Mouse (Mus musculus) lung, postnatal 0 days (tissue): ENCODE measurements around the gene Nme1. TPM values are rescaled to one million over a fixed set of nuclear protein-coding genes. Genes with fewer than 3 reads are reported as not detected.
A peak's percentile ranks its signal among the peaks of the same experiment; 100 is the strongest.
"Not testable (repeated sequence)": the region's sequence is repeated elsewhere in the genome, so short reads cannot be mapped to it uniquely, and the experiment has no call there.

Experiments used
- ATAC-seq: fragments of 200-750 bp; cut with Nextera tagmentation; 2 replicates; pipeline ENCODE4 v1.8.0; 2017; ENCODE audit warnings: moderate library complexity
- DNase-seq: peaks from one replicate; pipeline ENCODE4 v3.0.0-alpha.2; 2016; ENCODE audit warnings: low spot score
- H3K27ac ChIP-seq: fragments of 300-500 bp; sonication (generic); 2 replicates; pipeline ENCODE4 v1.5.1; 2014; ENCODE audit warnings: antibody characterized with exemption, mild to moderate bottlenecking, low read length, mixed read lengths
- H3K27me3 ChIP-seq: fragments of 300-500 bp; sonication (generic); replicated peaks from 2 replicates; pipeline ENCODE4 v1.6.1; 2014; ENCODE audit warnings: low read length, mixed read lengths; ENCODE audit not compliant: insufficient read depth
- H3K36me3 ChIP-seq: fragments of 300-500 bp; sonication (generic); 2 replicates; pipeline ENCODE4 v1.6.1; 2014; ENCODE audit warnings: low read length, mixed read lengths; ENCODE audit not compliant: insufficient read depth
- H3K4me1 ChIP-seq: fragments of 300-500 bp; sonication (generic); 2 replicates; pipeline ENCODE4 v1.6.1; 2014; ENCODE audit warnings: antibody characterized with exemption, low read depth, low read length, mixed read lengths; ENCODE audit not compliant: insufficient read depth
- H3K4me2 ChIP-seq: fragments of 300-500 bp; sonication (generic); replicated peaks from 2 replicates; pipeline ENCODE4 v1.6.1; 2014; ENCODE audit warnings: low read depth, mild to moderate bottlenecking, low read length, moderate library complexity, mixed read lengths
- H3K4me3 ChIP-seq: fragments of 300-500 bp; sonication (generic); 2 replicates; pipeline ENCODE4 v1.5.1; 2014; ENCODE audit warnings: low read depth, low read length
- H3K9ac ChIP-seq: fragments of 300-500 bp; sonication (generic); replicated peaks from 2 replicates; pipeline ENCODE4 v1.6.1; 2014; ENCODE audit warnings: low read depth, mild to moderate bottlenecking
- H3K9me3 ChIP-seq: fragments of 300-500 bp; sonication (generic); 2 replicates; pipeline ENCODE4 v1.6.1; 2016; ENCODE audit warnings: low read length, mixed read lengths
- CTCF ChIP-seq: IDR thresholded peaks from 2 replicates; pipeline ENCODE4 v1.5.1; 2016; ENCODE audit warnings: antibody characterized with exemption, mild to moderate bottlenecking
- EP300 ChIP-seq: IDR thresholded peaks from 2 replicates; pipeline ENCODE4 v1.6.1; 2016; ENCODE audit warnings: antibody characterized with exemption, mild to moderate bottlenecking, control low read depth
- WGBS: fragments of 180-500 bp; shearing (Covaris S2); extraction: QIAGEN DNeasy Blood & Tissue Kit; methylation state at CpG from one replicate; pipeline ENCODE4 v1.1.7; 2014; 5-methylcytosine and 5-hydroxymethylcytosine counted together
- polyA plus RNA-seq: library from polyadenylated mRNA; unstranded; fragments of >200 nt; fragmentation: Nextera tagmentation; extraction: Ambion mirVana; gene quantifications from 2 replicates; pipeline ENCODE4 v1.2.1, GENCODE M21; 2015

Gene Nme1
- polyA plus RNA-seq, 1 experiment from 2014 or later = 42.4 TPM

- 86% methylated on average over 9 of the region's 9 CpGs for WGBS
- H3K36me3 ChIP-seq = no peaks in the 10 kb centered on the region
- no peak overlapping the region for H3K27ac ChIP-seq
- H3K4me1 ChIP-seq = no peaks in the 10 kb centered on the region
- no peak for TF ChIP-seq EP300
- no peak for TF ChIP-seq CTCF
- H3K27me3 ChIP-seq = no peaks in the 10 kb centered on the region
- H3K9me3 ChIP-seq = no peaks in the 10 kb centered on the region
- no peak for ATAC-seq
- no peak for DNase-seq
- H3K4me3 ChIP-seq = no peak overlapping the region
- no peak overlapping the region for H3K4me2 ChIP-seq
- H3K9ac ChIP-seq = no peak overlapping the region
Observed at GRCm38 (mm10) chr11:93948887-93949567, 19.3 kb downstream of the Nme1 start.

- ATAC-seq = no peak
- Histone ChIP-seq H3K9ac (no peak overlapping the region), H3K27ac (no peak overlapping the region), H3K36me3 (no peaks in the 10 kb centered on the region), H3K4me3 (no peak overlapping the region), H3K4me1 (no peaks in the 10 kb centered on the region), H3K27me3 (no peaks in the 10 kb centered on the region), H3K4me2 (no peak overlapping the region), H3K9me3 (no peaks in the 10 kb centered on the region)
- WGBS = 73% methylated on average over 3 of the region's 3 CpGs
- no peak for TF ChIP-seq CTCF
- TF ChIP-seq EP300 = no peak
- DNase-seq = no peak
Observed at GRCm38 (mm10) chr11:93944986-93945385, 23.3 kb downstream of the Nme1 start.

- H3K4me2 ChIP-seq = no peak overlapping the region
- 56% methylated on average over 2 of the region's 2 CpGs for WGBS
- DNase-seq (peak; percentile 36), ATAC-seq (no peak)
- no peaks in the 10 kb centered on the region for H3K4me1 ChIP-seq
- no peaks in the 10 kb centered on the region for H3K9me3 ChIP-seq
- H3K36me3 ChIP-seq = peaks cover 12% of the 10 kb centered on the region; the same call in 1 of the 2 replicates
- H3K9ac ChIP-seq = no peak overlapping the region
- H3K4me3 ChIP-seq = no peak overlapping the region
- TF ChIP-seq CTCF (no peak), EP300 (no peak)
- no peak overlapping the region for H3K27ac ChIP-seq
- no peaks in the 10 kb centered on the region for H3K27me3 ChIP-seq
Observed at GRCm38 (mm10) chr11:93940906-93941305, 27.4 kb downstream of the Nme1 start.

GRCm38 (mm10) chr11:93929106-93929505 is 39.2 kb downstream of the Nme1 start:
- TF ChIP-seq CTCF (peak; percentile 31; the same call in 1 of the 2 replicates), EP300 (no peak)

GRCm38 (mm10) chr11:93915019-93915418 is 53.3 kb downstream of the Nme1 start:
- H3K27ac ChIP-seq, H3K9me3 ChIP-seq, H3K4me1 ChIP-seq, H3K4me3 ChIP-seq, DNase-seq, H3K9ac ChIP-seq, H3K27me3 ChIP-seq, ATAC-seq, H3K4me2 ChIP-seq: not testable (repeated sequence)
- WGBS = 87% methylated on average over 2 of the region's 2 CpGs
- peaks cover 29% of the 10 kb centered on the region for H3K36me3 ChIP-seq

More at GRCm38 (mm10) chr11:93929106-93929505, 39.2 kb downstream of the Nme1 start:
- Histone ChIP-seq H3K4me1 (no peaks in the 10 kb centered on the region), H3K9ac (no peak overlapping the region), H3K27me3 (no peaks in the 10 kb centered on the region), H3K36me3 (peaks cover 7% of the 10 kb centered on the region; the same call in 1 of the 2 replicates), H3K4me3 (no peak overlapping the region), H3K9me3 (no peaks in the 10 kb centered on the region), H3K4me2 (no peak overlapping the region), H3K27ac (no peak overlapping the region)
- ATAC-seq (no peak), DNase-seq (peak; percentile 9)

GRCm38 (mm10) chr11:93911603-93912002 is 56.7 kb downstream of the Nme1 start:
- Histone ChIP-seq H3K4me1 (no peaks in the 10 kb centered on the region), H3K9ac (no peak overlapping the region), H3K4me3 (no peak overlapping the region), H3K4me2 (no peak overlapping the region), H3K36me3 (peaks cover 30% of the 10 kb centered on the region), H3K27me3 (no peaks in the 10 kb centered on the region), H3K9me3 (no peaks in the 10 kb centered on the region), H3K27ac (no peak overlapping the region)
- TF ChIP-seq CTCF (no peak), EP300 (no peak)
- WGBS = 92% methylated on average over 3 of the region's 3 CpGs
- DNase-seq = no peak
- ATAC-seq = no peak

GRCm38 (mm10) chr11:93908829-93909228 is 59.5 kb downstream of the Nme1 start:
- Histone ChIP-seq H3K4me2 (no peak overlapping the region), H3K36me3 (peaks cover 18% of the 10 kb centered on the region), H3K4me1 (no peaks in the 10 kb centered on the region), H3K9me3 (no peaks in the 10 kb centered on the region), H3K4me3 (no peak overlapping the region), H3K27ac (no peak overlapping the region), H3K27me3 (no peaks in the 10 kb centered on the region), H3K9ac (no peak overlapping the region)
- DNase-seq (no peak), ATAC-seq (no peak)
- TF ChIP-seq EP300 = no peak
- TF ChIP-seq CTCF = no peak
- WGBS = 82% methylated on average over 9 of the region's 9 CpGs
